Mouse (Mus musculus): ENCODE measurements around the gene Hist1h3d. TPM values are rescaled to one million over a fixed set of nuclear protein-coding genes. Genes with fewer than 3 reads are reported as not detected.
"Not testable (repeated sequence)": the region's sequence is repeated elsewhere in the genome, so short reads cannot be mapped to it uniquely, and the experiment has no call there.

Hist1h3d gene
- polyA plus RNA-seq, 1 experiment = 161 TPM

- WGBS = 52% methylated on average over 8 of the region's 8 CpGs
- no peak for DNase-seq
- no peaks in the 10 kb centered on the region for H3K4me1 ChIP-seq (replicated peaks; ENCODE audit: control insufficient read depth, insufficient read depth, low read length)
- TF ChIP-seq POLR2A (IDR thresholded peaks at IDR 0.05; ENCODE audit: control insufficient read depth, extremely low read depth, insufficient read depth, low read length, poor library complexity) (no peak), CTCF (IDR thresholded peaks at IDR 0.05; ENCODE audit: borderline replicate concordance, control insufficient read depth, extremely low read depth, insufficient read depth, low read length, poor library complexity) (no peak)
- no peaks in the 10 kb centered on the region for H3K36me3 ChIP-seq (ENCODE audit: control insufficient read depth, insufficient read depth, low read length)
- no peak overlapping the region for H3K4me3 ChIP-seq (ENCODE audit: control insufficient read depth, insufficient read depth, low read length)
- H3K27ac ChIP-seq (ENCODE audit: control insufficient read depth, insufficient read depth, low read length) = peak overlapping the region; percentile 84
- no peaks in the 10 kb centered on the region for H3K27me3 ChIP-seq (ENCODE audit: control insufficient read depth, insufficient read depth, low read length)
Observed at GRCm38 (mm10) chr13:23551931-23552914, 23.3 kb upstream of the Hist1h3d start.

GRCm38 (mm10) chr13:23552962-23553361 lies 22.6 kb upstream of the Hist1h3d start, which contains the start of gene Hist1h1d:
TSS of gene Hist1h1d (plus strand) at chr13:23553262.
- Histone ChIP-seq H3K27ac (ENCODE audit: control insufficient read depth, insufficient read depth, low read length) (peak within 1 kb of the TSS; percentile 58; the same call in 1 of the 2 replicates), H3K4me1 (replicated peaks; ENCODE audit: control insufficient read depth, insufficient read depth, low read length) (no peaks in the 10 kb centered on the region), H3K4me3 (ENCODE audit: control insufficient read depth, insufficient read depth, low read length) (no peak within 1 kb of the TSS), H3K27me3 (ENCODE audit: control insufficient read depth, insufficient read depth, low read length) (no peaks in the 10 kb centered on the region), H3K36me3 (ENCODE audit: control insufficient read depth, insufficient read depth, low read length) (no peaks in the 10 kb centered on the region)
- no peak for DNase-seq
- TF ChIP-seq CTCF (IDR thresholded peaks at IDR 0.05; ENCODE audit: borderline replicate concordance, control insufficient read depth, extremely low read depth, insufficient read depth, low read length, poor library complexity) (no peak), POLR2A (IDR thresholded peaks at IDR 0.05; ENCODE audit: control insufficient read depth, extremely low read depth, insufficient read depth, low read length, poor library complexity) (no peak)

- Histone ChIP-seq H3K4me3 (ENCODE audit: control insufficient read depth, insufficient read depth, low read length) (no peak overlapping the region), H3K36me3 (ENCODE audit: control insufficient read depth, insufficient read depth, low read length) (no peaks in the 10 kb centered on the region), H3K27me3 (ENCODE audit: control insufficient read depth, insufficient read depth, low read length) (no peaks in the 10 kb centered on the region), H3K4me1 (replicated peaks; ENCODE audit: control insufficient read depth, insufficient read depth, low read length) (no peaks in the 10 kb centered on the region), H3K27ac (ENCODE audit: control insufficient read depth, insufficient read depth, low read length) (no peak overlapping the region; the same call in 1 of the 2 replicates)
- 23% methylated on average over 9 of the region's 9 CpGs for WGBS
- DNase-seq = no peak
- no peak for TF ChIP-seq CTCF (IDR thresholded peaks at IDR 0.05; ENCODE audit: borderline replicate concordance, control insufficient read depth, extremely low read depth, insufficient read depth, low read length, poor library complexity)
- no peak for TF ChIP-seq POLR2A (IDR thresholded peaks at IDR 0.05; ENCODE audit: control insufficient read depth, extremely low read depth, insufficient read depth, low read length, poor library complexity)
Observed at GRCm38 (mm10) chr13:23554393-23554792, 21.2 kb upstream of the Hist1h3d start.

- WGBS = under 1% methylated on average over 54 of the region's 54 CpGs
- peak overlapping the region; percentile 86 for H3K4me3 ChIP-seq (ENCODE audit: control insufficient read depth, insufficient read depth, low read length)
- peak overlapping the region; percentile 99 for H3K27ac ChIP-seq (ENCODE audit: control insufficient read depth, insufficient read depth, low read length)
- H3K36me3 ChIP-seq (ENCODE audit: control insufficient read depth, insufficient read depth, low read length) = no peaks in the 10 kb centered on the region
- no peaks in the 10 kb centered on the region for H3K27me3 ChIP-seq (ENCODE audit: control insufficient read depth, insufficient read depth, low read length)
- no peaks in the 10 kb centered on the region for H3K4me1 ChIP-seq (replicated peaks; ENCODE audit: control insufficient read depth, insufficient read depth, low read length)
- TF ChIP-seq POLR2A (IDR thresholded peaks at IDR 0.05; ENCODE audit: control insufficient read depth, extremely low read depth, insufficient read depth, low read length, poor library complexity) = peak; percentile 98
- no peak for TF ChIP-seq CTCF (IDR thresholded peaks at IDR 0.05; ENCODE audit: borderline replicate concordance, control insufficient read depth, extremely low read depth, insufficient read depth, low read length, poor library complexity)
- peak; percentile 88 for DNase-seq
Observed at GRCm38 (mm10) chr13:23554925-23555838, 20.4 kb upstream of the Hist1h3d start.

GRCm38 (mm10) chr13:23555839-23556416 lies 19.6 kb upstream of the Hist1h3d start:
- DNase-seq = peak; percentile 71
- no peaks in the 10 kb centered on the region for H3K27me3 ChIP-seq (ENCODE audit: control insufficient read depth, insufficient read depth, low read length)
- whole genome bisulfite sequencing = 0% methylated on average over 18 of the region's 18 CpGs
- peak overlapping the region; percentile 99 for H3K27ac ChIP-seq (ENCODE audit: control insufficient read depth, insufficient read depth, low read length)
- no peaks in the 10 kb centered on the region for H3K36me3 ChIP-seq (ENCODE audit: control insufficient read depth, insufficient read depth, low read length)
- peak overlapping the region; percentile 86 for H3K4me3 ChIP-seq (ENCODE audit: control insufficient read depth, insufficient read depth, low read length)
- no peak for TF ChIP-seq CTCF (IDR thresholded peaks at IDR 0.05; ENCODE audit: borderline replicate concordance, control insufficient read depth, extremely low read depth, insufficient read depth, low read length, poor library complexity)
- no peak for TF ChIP-seq POLR2A (IDR thresholded peaks at IDR 0.05; ENCODE audit: control insufficient read depth, extremely low read depth, insufficient read depth, low read length, poor library complexity)
- no peaks in the 10 kb centered on the region for H3K4me1 ChIP-seq (replicated peaks; ENCODE audit: control insufficient read depth, insufficient read depth, low read length)

- Histone ChIP-seq H3K27me3 (ENCODE audit: control insufficient read depth, insufficient read depth, low read length) (no peaks in the 10 kb centered on the region), H3K4me1 (replicated peaks; ENCODE audit: control insufficient read depth, insufficient read depth, low read length) (no peaks in the 10 kb centered on the region), H3K36me3 (ENCODE audit: control insufficient read depth, insufficient read depth, low read length) (no peaks in the 10 kb centered on the region), H3K27ac (ENCODE audit: control insufficient read depth, insufficient read depth, low read length) (no peak overlapping the region), H3K4me3 (ENCODE audit: control insufficient read depth, insufficient read depth, low read length) (no peak overlapping the region)
- TF ChIP-seq CTCF (IDR thresholded peaks at IDR 0.05; ENCODE audit: borderline replicate concordance, control insufficient read depth, extremely low read depth, insufficient read depth, low read length, poor library complexity) (no peak), POLR2A (IDR thresholded peaks at IDR 0.05; ENCODE audit: control insufficient read depth, extremely low read depth, insufficient read depth, low read length, poor library complexity) (no peak)
- no peak for DNase-seq
- WGBS = 81% methylated on average over 3 of the region's 3 CpGs
Observed at GRCm38 (mm10) chr13:23556906-23557305, 18.7 kb upstream of the Hist1h3d start.

GRCm38 (mm10) chr13:23560699-23561098 lies 14.9 kb upstream of the Hist1h3d start:
- H3K27ac ChIP-seq (ENCODE audit: control insufficient read depth, insufficient read depth, low read length); H3K4me3 ChIP-seq (ENCODE audit: control insufficient read depth, insufficient read depth, low read length); DNase-seq; H3K27me3 ChIP-seq (ENCODE audit: control insufficient read depth, insufficient read depth, low read length); H3K4me1 ChIP-seq (replicated peaks; ENCODE audit: control insufficient read depth, insufficient read depth, low read length); H3K36me3 ChIP-seq (ENCODE audit: control insufficient read depth, insufficient read depth, low read length): not testable (repeated sequence)
- 65% methylated on average over 2 of the region's 2 CpGs for WGBS

GRCm38 (mm10) chr13:23561531-23561882 lies 14.1 kb upstream of the Hist1h3d start:
- WGBS = 0% methylated on average over 2 of the region's 5 CpGs
- not testable (repeated sequence) for H3K36me3 ChIP-seq (ENCODE audit: control insufficient read depth, insufficient read depth, low read length); H3K4me1 ChIP-seq (replicated peaks; ENCODE audit: control insufficient read depth, insufficient read depth, low read length); H3K27me3 ChIP-seq (ENCODE audit: control insufficient read depth, insufficient read depth, low read length); DNase-seq
- Histone ChIP-seq H3K4me3 (ENCODE audit: control insufficient read depth, insufficient read depth, low read length) (0 out of 2 replicates have a peak overlapping the region, but pooled peaks have one; percentile 52), H3K27ac (ENCODE audit: control insufficient read depth, insufficient read depth, low read length) (peak overlapping the region; percentile 50; the same call in 1 of the 2 replicates)
